Mouse (Mus musculus) kidney, embryonic 15.5 days (tissue): ENCODE measurements around the gene Tmem132d. TPM values are rescaled to one million over a fixed set of nuclear protein-coding genes. Genes with fewer than 3 reads are reported as not detected.

Experiments used
- ATAC-seq: fragments of 200-750 bp; cut with Nextera tagmentation; replicated peaks from 2 replicates; pipeline ENCODE4 v1.8.0; 2017; ENCODE audit warnings: moderate TSS enrichment; ENCODE audit not compliant: low FRiP score
- H3K27ac ChIP-seq: fragments of 300-500 bp; sonication (generic); 2 replicates; pipeline ENCODE4 v1.5.1; 2015; ENCODE audit warnings: mild to moderate bottlenecking, inconsistent platforms
- H3K27me3 ChIP-seq: fragments of 300-500 bp; sonication (generic); 2 replicates; pipeline ENCODE4 v1.6.1; 2015; ENCODE audit warnings: inconsistent platforms
- H3K36me3 ChIP-seq: fragments of 300-500 bp; sonication (generic); 2 replicates; pipeline ENCODE4 v1.6.1; 2015; ENCODE audit warnings: inconsistent platforms
- H3K4me1 ChIP-seq: fragments of 300-500 bp; sonication (generic); 2 replicates; pipeline ENCODE4 v1.6.1; 2015; ENCODE audit warnings: inconsistent platforms
- H3K4me2 ChIP-seq: fragments of 300-500 bp; sonication (generic); 2 replicates; pipeline ENCODE4 v1.6.1; 2015; ENCODE audit warnings: moderate library complexity, mild to moderate bottlenecking, inconsistent platforms
- H3K4me3 ChIP-seq: fragments of 300-500 bp; sonication (generic); replicated peaks from 2 replicates; pipeline ENCODE4 v1.5.1; 2015; ENCODE audit warnings: mild to moderate bottlenecking, inconsistent platforms
- H3K9ac ChIP-seq: fragments of 300-500 bp; sonication (generic); 2 replicates; pipeline ENCODE4 v1.6.1; 2015; ENCODE audit warnings: mild to moderate bottlenecking, inconsistent platforms
- H3K9me3 ChIP-seq: fragments of 300-500 bp; sonication (generic); replicated peaks from 2 replicates; pipeline ENCODE4 v1.6.1; 2016; ENCODE audit warnings: inconsistent platforms
- WGBS: fragments of 180-500 bp; shearing (Covaris S2); methylation state at CpG from one replicate; pipeline ENCODE4 v1.1.7; 2015; ENCODE audit warnings: mixed read lengths; 5-methylcytosine and 5-hydroxymethylcytosine counted together
- polyA plus RNA-seq: library from polyadenylated mRNA; unstranded; fragments of >200 nt; fragmentation: Nextera tagmentation; extraction: Ambion mirVana; gene quantifications from 2 replicates; pipeline ENCODE4 v1.2.1, GENCODE M21; 2015

Tmem132d gene
- polyA plus RNA-seq, 1 experiment from 2014 or later: 0.30 TPM

DNA sequence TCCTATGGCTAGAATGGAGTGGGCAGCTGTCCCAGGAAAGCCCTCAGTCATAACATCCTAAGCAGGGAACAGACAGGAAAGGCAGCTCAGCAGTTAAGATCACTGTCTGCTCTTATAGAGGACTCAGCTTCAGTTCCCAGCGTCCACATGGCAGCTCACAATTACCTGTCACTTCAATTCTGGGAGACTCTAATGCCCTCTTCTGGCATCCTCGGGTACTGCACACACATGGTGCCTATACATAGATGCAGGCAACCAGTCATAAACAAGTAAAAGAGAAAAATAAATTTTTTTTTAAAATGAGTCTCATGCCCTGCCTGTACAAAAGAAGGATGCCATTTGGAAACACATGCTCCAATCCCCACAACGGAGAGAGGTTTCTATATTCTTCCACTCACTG, 28.7 kb downstream of the Tmem132d start:
- H3K9ac ChIP-seq: no peak overlapping the region
- ATAC-seq: no peak
- no peak overlapping the region for H3K4me2 ChIP-seq
- no peaks in the 10 kb centered on the region for H3K36me3 ChIP-seq
- no peak overlapping the region for H3K4me3 ChIP-seq
- H3K4me1 ChIP-seq: no peaks in the 10 kb centered on the region
- no peaks in the 10 kb centered on the region for H3K27me3 ChIP-seq
- H3K27ac ChIP-seq: no peak overlapping the region
- no peaks in the 10 kb centered on the region; the same call in 1 of the 2 replicates for H3K9me3 ChIP-seq
- WGBS: 89% methylated on average over 3 of the region's 3 CpGs

DNA sequence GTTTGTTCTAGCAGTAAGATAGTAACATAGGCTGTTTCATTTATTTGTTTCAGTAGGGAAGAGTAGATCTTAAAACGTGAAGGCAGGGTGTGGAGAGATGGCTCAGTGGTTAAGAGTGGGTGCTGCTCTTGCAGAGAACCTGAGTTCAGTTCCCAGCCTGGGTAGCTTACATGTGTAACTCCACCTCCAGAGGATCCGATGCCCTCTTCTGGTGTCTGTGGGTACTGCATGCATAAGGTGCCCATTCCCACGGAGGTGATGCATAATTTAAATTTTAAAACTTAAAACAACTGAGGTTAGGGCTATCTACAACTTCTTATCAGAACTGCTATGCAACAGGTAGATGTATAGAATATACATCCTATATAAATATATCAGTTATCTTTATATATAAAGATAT, 40.5 kb downstream of the Tmem132d start:
- Histone ChIP-seq H3K27ac (no peak overlapping the region), H3K9ac (no peak overlapping the region), H3K27me3 (peaks cover 9% of the 10 kb centered on the region), H3K4me1 (peaks cover 12% of the 10 kb centered on the region; the same call in 1 of the 2 replicates), H3K4me3 (no peak overlapping the region), H3K36me3 (no peaks in the 10 kb centered on the region), H3K9me3 (0 out of 2 replicates have a peak, but pooled peaks cover 9% of the 10 kb centered on the region), H3K4me2 (no peak overlapping the region)
- no peak for ATAC-seq
- 92% methylated on average over 3 of the region's 3 CpGs for WGBS

DNA sequence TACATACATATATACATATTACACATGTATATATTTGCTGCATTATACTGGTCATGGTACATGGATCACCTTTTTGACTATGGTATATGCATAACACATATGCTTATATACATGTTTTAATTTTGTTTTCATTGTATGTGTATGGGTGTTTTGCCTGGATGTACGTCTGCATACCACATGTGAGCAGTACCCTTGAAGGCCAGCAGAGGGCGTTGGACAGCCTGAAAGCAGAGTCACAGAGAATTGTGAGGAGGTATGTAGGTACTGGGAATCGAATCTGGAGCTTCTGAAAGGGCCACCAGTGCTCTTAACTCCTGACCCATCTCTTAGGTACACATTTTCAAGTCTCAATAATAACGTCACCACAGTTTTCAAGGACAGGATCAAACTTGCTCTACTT, 43.2 kb downstream of the Tmem132d start:
- ATAC-seq: no peak
- Histone ChIP-seq H3K4me3 (no peak overlapping the region), H3K9ac (no peak overlapping the region), H3K9me3 (0 out of 2 replicates have a peak, but pooled peaks cover 4% of the 10 kb centered on the region), H3K36me3 (no peaks in the 10 kb centered on the region), H3K27ac (no peak overlapping the region), H3K27me3 (peaks cover 23% of the 10 kb centered on the region), H3K4me2 (no peak overlapping the region), H3K4me1 (peaks cover 12% of the 10 kb centered on the region; the same call in 1 of the 2 replicates)
- 53% methylated on average over 4 of the region's 4 CpGs for WGBS

DNA sequence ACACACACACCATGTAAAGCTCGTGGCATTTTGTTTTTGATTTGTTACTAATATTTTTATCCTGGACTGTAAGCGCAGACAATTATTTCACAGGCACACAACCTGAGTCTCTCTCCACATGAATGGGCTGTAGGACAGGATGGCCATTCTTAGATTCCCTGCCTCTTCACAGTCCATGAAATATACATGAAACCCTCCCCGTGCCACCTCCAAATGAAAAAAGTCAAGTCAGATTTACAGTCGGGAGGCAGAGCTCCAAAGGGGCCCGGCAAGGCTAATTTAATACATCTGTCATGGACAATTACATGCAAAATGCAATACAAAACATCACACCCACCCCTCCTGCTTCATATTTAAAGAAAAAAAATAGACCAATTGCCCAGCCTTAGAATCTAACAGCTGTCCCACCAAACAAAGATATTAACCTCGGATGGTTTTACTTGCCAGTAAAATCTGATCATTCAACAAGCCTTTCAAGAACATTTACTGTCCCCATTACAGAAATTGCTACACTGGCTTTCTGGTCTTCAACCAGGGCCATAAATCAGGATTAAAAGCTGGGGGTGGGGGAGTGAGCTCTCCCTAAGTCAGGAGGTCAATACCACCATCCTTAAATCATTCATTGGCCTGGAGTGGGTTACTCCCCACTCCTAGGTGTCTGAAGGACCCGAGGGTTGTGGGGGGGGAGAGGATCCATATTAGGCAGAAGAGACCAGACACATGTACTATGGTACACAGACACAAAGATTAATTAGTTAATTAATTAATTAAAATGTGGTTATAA, 44.3 kb downstream of the Tmem132d start:
- Histone ChIP-seq H3K27ac (no peak overlapping the region), H3K9ac (no peak overlapping the region), H3K4me2 (no peak overlapping the region), H3K9me3 (0 out of 2 replicates have a peak, but pooled peaks cover 4% of the 10 kb centered on the region), H3K4me3 (no peak overlapping the region), H3K36me3 (no peaks in the 10 kb centered on the region), H3K27me3 (peaks cover 23% of the 10 kb centered on the region), H3K4me1 (peaks cover 12% of the 10 kb centered on the region; the same call in 1 of the 2 replicates)
- WGBS: 16% methylated on average over 7 of the region's 7 CpGs
- peak; percentile 70 for ATAC-seq

DNA sequence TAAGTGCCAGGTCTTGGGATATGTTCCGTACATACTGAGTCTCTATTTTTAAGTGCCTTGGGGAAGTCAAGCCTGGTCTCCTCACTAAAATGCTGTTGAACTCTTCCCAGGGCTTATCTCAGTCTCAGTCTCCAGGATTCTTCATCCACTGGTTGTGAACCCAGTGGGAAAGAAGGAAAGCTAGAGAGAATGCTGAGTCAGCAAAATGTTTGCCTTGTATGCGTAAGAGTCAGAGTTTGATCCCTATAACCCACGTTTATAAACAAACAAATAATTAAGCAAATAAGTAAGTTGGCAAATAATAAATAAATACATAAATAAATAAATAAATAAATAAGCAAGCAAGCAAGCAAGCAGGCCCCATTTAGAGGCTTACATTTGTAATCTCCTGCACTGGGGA, 63.1 kb downstream of the Tmem132d start:
- H3K36me3 ChIP-seq: no peaks in the 10 kb centered on the region
- no peak overlapping the region for H3K4me3 ChIP-seq
- H3K4me2 ChIP-seq: no peak overlapping the region
- H3K27me3 ChIP-seq: no peaks in the 10 kb centered on the region
- H3K4me1 ChIP-seq: no peaks in the 10 kb centered on the region
- no peak for ATAC-seq
- no peaks in the 10 kb centered on the region for H3K9me3 ChIP-seq
- H3K27ac ChIP-seq: no peak overlapping the region
- no peak overlapping the region for H3K9ac ChIP-seq
- 90% methylated on average over 3 of the region's 3 CpGs for WGBS

DNA sequence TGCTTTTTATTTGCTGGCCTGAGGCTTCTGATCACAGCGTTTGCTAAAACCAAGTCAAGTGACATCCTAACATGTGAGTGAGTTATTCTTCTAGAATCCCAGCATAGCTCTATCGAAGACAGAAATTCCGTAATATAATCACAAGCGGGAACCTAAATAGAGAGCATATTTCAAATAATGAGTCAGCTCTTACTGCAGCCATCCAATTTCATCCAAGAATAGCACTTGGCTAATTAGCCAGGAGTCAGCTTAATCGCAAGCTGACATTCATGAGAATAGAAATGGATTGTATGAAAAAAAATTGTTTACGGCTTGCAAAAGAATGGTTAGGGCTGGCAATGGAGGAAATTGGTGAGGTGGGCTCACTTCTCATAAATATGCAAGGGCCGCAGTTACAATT, 63.8 kb downstream of the Tmem132d start:
- WGBS: 89% methylated on average over 7 of the region's 7 CpGs
- Histone ChIP-seq H3K9ac (no peak overlapping the region), H3K27ac (no peak overlapping the region)

DNA sequence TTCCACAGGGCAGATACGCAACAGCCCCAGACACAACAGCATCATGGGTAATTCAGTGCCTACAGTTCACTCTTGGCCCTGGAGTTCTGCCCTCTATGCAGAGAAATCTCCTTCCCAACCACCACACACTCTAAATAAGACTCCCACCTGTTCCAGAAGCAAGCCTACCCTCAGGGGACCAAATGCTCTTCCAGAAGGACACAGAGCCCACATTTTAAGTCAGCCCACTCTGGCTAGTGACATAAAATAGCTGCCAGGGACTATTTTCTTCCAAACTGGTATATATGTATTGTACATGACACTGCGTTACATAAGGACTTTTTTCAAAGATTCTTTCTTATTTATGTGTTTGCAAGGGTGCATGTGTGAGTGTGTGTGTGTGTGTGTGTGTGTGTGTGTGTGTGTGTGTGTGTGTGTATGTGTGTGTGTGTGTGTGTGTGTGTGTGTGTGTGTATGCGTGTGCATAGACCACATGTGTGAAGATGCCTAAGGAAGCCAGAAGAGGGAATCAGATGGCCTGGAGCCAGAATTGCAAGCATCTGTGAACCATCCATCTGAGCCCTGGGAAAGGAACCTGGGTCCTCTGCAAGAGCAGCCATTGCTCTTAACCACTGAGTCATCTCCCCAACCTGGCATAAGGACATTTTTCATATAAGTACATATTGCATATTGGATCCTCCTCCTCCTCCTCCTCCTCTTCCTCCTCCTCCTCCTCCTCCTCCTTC, 67.5 kb downstream of the Tmem132d start:
- 92% methylated on average over 2 of the region's 3 CpGs for WGBS
- no peaks in the 10 kb centered on the region for H3K4me1 ChIP-seq
- H3K36me3 ChIP-seq: no peaks in the 10 kb centered on the region
- no peak overlapping the region for H3K4me2 ChIP-seq
- H3K9ac ChIP-seq: no peak overlapping the region
- no peak overlapping the region for H3K27ac ChIP-seq
- H3K27me3 ChIP-seq: peaks cover 3% of the 10 kb centered on the region
- H3K9me3 ChIP-seq: no peaks in the 10 kb centered on the region
- no peak for ATAC-seq
- H3K4me3 ChIP-seq: no peak overlapping the region

More for the DNA sequence above, 63.8 kb downstream of the Tmem132d start:
- Histone ChIP-seq H3K4me1 (no peaks in the 10 kb centered on the region), H3K27me3 (no peaks in the 10 kb centered on the region), H3K9me3 (no peaks in the 10 kb centered on the region), H3K4me2 (no peak overlapping the region), H3K36me3 (no peaks in the 10 kb centered on the region), H3K4me3 (no peak overlapping the region)
- no peak for ATAC-seq

DNA sequence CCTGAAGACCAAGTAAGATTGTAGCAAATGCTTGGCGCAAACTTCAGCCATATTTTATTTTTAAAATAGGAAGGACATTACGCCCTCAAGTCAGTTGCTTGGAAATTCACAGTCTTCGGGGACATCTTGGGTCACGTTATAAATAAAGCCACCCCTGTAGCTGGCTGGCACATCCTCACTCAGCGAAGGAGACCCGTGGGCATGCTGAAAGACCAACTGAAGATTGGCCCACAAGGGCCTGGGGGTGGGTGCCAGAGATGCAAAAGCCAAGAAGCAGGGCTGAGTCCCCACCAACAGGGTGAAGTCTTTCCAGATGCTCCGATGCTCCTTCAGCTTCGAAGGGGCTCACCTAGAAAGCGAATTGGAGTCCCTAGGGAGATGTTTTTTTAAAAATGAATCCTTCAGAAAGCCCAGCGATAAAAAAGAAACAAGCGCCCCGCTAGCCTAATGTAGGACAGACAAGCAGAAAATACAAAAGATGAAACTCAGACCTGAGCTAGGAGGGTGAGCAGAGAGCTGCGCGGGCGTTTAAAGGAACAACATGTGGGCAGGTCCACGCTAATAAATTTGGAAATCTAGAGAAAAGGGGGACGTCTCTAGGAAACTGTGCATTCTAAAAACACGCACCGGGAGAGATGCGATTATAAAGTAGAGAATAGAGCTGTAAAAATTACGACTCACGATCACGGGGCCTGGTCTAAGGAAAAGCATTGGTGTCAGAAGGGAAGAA, 71.8 kb downstream of the Tmem132d start:
- Histone ChIP-seq H3K36me3 (no peaks in the 10 kb centered on the region), H3K4me3 (no peak overlapping the region), H3K9ac (no peak overlapping the region), H3K4me2 (no peak overlapping the region), H3K4me1 (no peaks in the 10 kb centered on the region), H3K27ac (no peak overlapping the region), H3K9me3 (no peaks in the 10 kb centered on the region), H3K27me3 (peaks cover 3% of the 10 kb centered on the region)
- ATAC-seq: no peak
- WGBS: 45% methylated on average over 23 of the region's 23 CpGs

DNA sequence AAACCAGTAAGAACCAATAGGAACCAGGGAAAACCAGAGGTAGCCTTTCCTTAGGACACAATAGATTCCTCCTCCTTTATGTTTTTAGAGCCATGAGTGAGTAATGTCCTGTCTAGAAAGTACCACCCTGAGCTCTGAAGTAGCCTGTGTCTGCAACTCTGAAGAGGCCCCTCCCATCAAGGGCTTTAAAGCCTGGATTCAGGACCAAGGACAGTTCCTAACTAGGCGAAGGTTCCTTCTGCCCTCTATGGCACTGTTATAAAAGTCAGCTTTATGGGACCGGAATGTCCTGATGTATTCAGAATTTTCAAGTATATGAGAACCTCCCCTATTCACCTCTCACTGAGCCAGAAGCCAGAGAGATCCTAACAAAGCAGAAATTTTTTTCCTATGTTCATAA, 84.0 kb downstream of the Tmem132d start:
- WGBS: 25% methylated on average over 2 of the region's 2 CpGs
- H3K4me1 ChIP-seq: no peaks in the 10 kb centered on the region
- ATAC-seq: no peak

DNA sequence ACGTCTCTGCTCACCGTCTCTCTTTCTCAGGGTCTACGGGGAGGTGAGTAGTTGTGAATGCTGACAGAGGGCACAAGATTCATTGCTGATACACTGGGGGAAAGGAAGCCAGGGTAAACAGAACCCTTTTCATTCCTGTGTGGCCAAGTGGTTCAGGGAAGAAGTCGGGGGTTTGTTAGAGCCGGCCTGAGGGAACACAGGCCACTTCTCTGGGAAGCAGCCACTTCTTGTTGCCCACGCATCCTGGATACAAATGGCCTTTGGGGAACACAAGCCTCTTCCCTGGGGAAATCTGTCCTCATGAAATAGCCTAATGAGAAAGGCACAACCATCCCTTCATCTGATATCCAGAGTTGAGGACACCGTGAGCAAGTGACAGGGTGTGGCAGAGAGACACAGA, 96.0 kb downstream of the Tmem132d start:
- Histone ChIP-seq H3K4me3 (no peak overlapping the region), H3K9ac (no peak overlapping the region), H3K4me1 (no peaks in the 10 kb centered on the region), H3K27ac (no peak overlapping the region), H3K4me2 (no peak overlapping the region), H3K36me3 (no peaks in the 10 kb centered on the region), H3K27me3 (no peaks in the 10 kb centered on the region), H3K9me3 (no peaks in the 10 kb centered on the region)
- WGBS: 40% methylated on average over 7 of the region's 7 CpGs
- no peak for ATAC-seq

More for the DNA sequence above, 84.0 kb downstream of the Tmem132d start:
- H3K9me3 ChIP-seq: no peaks in the 10 kb centered on the region
- no peaks in the 10 kb centered on the region for H3K36me3 ChIP-seq
- no peak overlapping the region for H3K4me2 ChIP-seq
- no peaks in the 10 kb centered on the region for H3K27me3 ChIP-seq
- no peak overlapping the region for H3K27ac ChIP-seq
- no peak overlapping the region for H3K9ac ChIP-seq
- H3K4me3 ChIP-seq: no peak overlapping the region

DNA sequence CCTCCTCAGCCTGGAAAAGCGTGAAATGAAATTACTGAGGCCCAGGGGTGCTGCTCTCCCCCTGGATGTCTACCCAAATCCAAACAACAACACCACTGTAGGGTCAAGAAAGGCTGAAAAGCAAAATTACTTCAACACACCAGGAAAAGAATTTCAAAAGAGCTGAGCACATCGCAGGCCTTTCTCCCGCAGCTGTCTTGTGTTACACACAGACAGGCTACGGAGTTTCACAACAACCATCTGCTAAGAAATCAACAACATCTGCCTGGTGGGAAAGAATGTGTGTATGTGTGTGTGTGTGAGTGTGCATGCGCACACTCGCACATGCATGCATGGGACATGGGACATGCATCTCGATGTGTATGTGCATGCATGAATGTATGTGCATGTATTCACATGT, 100.1 kb downstream of the Tmem132d start:
- WGBS: 79% methylated on average over 7 of the region's 7 CpGs
- H3K27ac ChIP-seq: no peak overlapping the region
- H3K4me3 ChIP-seq: no peak overlapping the region

DNA sequence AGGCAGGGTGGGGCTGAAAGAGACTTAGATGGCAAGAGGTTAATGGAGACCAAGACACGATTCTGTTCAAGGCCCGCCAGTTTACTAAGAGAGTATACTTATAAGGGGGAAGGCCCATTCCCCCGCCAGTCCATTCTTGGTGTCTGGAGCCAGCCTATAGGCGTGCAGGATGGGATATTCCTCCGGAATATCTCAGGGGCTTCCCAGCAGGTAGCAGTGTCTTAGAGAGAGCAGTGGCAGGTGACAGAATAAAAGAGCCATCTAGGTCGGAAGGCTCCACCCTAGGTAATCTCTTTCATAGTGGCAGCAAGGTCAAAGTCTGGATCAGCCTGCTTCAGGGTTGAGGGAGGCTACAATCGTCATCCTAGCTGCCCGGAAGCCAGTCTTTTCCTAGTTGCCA, 102.5 kb downstream of the Tmem132d start:
- Histone ChIP-seq H3K27me3 (no peaks in the 10 kb centered on the region), H3K9ac (no peak overlapping the region), H3K4me1 (no peaks in the 10 kb centered on the region), H3K4me2 (no peak overlapping the region), H3K27ac (no peak overlapping the region), H3K36me3 (no peaks in the 10 kb centered on the region), H3K9me3 (no peaks in the 10 kb centered on the region), H3K4me3 (no peak overlapping the region)
- ATAC-seq: no peak
- WGBS: 84% methylated on average over 8 of the region's 8 CpGs

More for the DNA sequence above, 100.1 kb downstream of the Tmem132d start:
- no peaks in the 10 kb centered on the region for H3K9me3 ChIP-seq
- no peak overlapping the region for H3K9ac ChIP-seq
- no peaks in the 10 kb centered on the region for H3K36me3 ChIP-seq
- H3K4me2 ChIP-seq: no peak overlapping the region
- no peaks in the 10 kb centered on the region for H3K4me1 ChIP-seq
- ATAC-seq: no peak
- H3K27me3 ChIP-seq: no peaks in the 10 kb centered on the region
